Mouse (Mus musculus): ENCODE data around the gene Rin2.

- no peak for TF ChIP-seq CTCF (conservative IDR thresholded peaks at IDR 0.05 in 1 of 2, IDR thresholded peaks at IDR 0.05 in 1 of 2; ENCODE audit: low read depth in 2 of 2, low read length in 2 of 2)
- no peak for TF ChIP-seq POLR2A (IDR thresholded peaks at IDR 0.05; ENCODE audit: low read depth, low read length)
- TF ChIP-seq EP300 (IDR thresholded peaks at IDR 0.05; ENCODE audit: low read length): no peak
- no peak for TF ChIP-seq USF1 (IDR thresholded peaks at IDR 0.05; ENCODE audit: low read depth, low read length)
- no peak for TF ChIP-seq GABPA (IDR thresholded peaks at IDR 0.05; ENCODE audit: insufficient replicate concordance, low read depth, low read length)
- TF ChIP-seq ZNF384 (IDR thresholded peaks at IDR 0.05; ENCODE audit: low read depth, low read length): no peak
- TF ChIP-seq MAZ (IDR thresholded peaks at IDR 0.05; ENCODE audit: low read depth, low read length): no peak
- no peak for TF ChIP-seq ZC3H11A (IDR thresholded peaks at IDR 0.05; ENCODE audit: low read depth, low read length)
- no peak for TF ChIP-seq HCFC1 (IDR thresholded peaks at IDR 0.05; ENCODE audit: low read depth, low read length)
- TF ChIP-seq MEF2A (IDR thresholded peaks at IDR 0.05; ENCODE audit: borderline replicate concordance, low read depth, low read length): no peak
- no peak for TF ChIP-seq MYC (IDR thresholded peaks at IDR 0.05; ENCODE audit: low read depth, low read length)
- no peak for TF ChIP-seq SMC3 (IDR thresholded peaks at IDR 0.05; ENCODE audit: low read depth, low read length)
- no peak for TF ChIP-seq RCOR1 (conservative IDR thresholded peaks at IDR 0.05; ENCODE audit: low read depth, low read length)
- no peak for TF ChIP-seq ELF1 (IDR thresholded peaks at IDR 0.05; ENCODE audit: low read depth, low read length)
These were observed 6.6 kb downstream of the Rin2 start for GRCm38 (mm10) chr2:145681626-145682025.
